16 mouse cellular contexts compared by ENCODE assay signal in the genomic region with DNA sequence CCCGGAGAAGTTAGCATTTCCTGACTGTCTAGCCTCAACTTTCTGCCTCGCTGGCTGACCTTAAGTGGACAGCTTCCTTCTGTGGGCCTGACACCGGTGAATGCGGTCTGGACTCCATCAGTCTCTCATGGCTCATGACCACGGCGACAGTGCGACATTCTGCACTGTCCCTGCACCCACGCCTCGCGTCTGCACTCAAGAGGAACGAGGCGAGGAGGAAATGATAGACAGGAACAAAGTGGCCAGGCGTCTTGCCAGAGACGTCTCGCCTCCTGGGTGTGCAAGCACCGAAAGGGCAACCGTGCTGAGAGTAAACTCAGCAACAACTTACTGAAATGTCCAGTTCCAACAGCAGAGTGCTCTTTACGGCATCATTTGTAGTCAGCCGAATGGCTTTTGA. TPM values are rescaled to one million over a fixed set of nuclear protein-coding genes. Genes with fewer than 3 reads are reported as not detected.
DNase-seq lines count a peak whose midpoint lies in the region; ATAC-seq and TF ChIP-seq lines count a peak whose summit lies in the region.
"Had no signal": no experiment of that assay in that cellular context is flagged by ENCODE, and none has a peak within 500 bp of the region (broad histone marks: within the 10 kb centered on the region; RNA-seq: fewer than 3 reads in every experiment).

No protein-coding gene starts in this region.

- H3K27ac ChIP-seq in lung, embryonic 14.5 days (ENCODE audit: low read depth), result no peak overlapping the region
- H3K27ac ChIP-seq in heart, postnatal 0 days (ENCODE audit: low read depth), result peak overlapping the region; percentile 69
- H3K27ac ChIP-seq in limb, embryonic 15.5 days, result peak overlapping the region; percentile 76; the same call in 1 of the 2 replicates
- H3K27ac ChIP-seq: embryonic facial prominence, embryonic 12.5 days; hindbrain, embryonic 13.5 days had no signal

- no peaks in the 10 kb centered on the region for H3K27me3 ChIP-seq in lung, embryonic 14.5 days (ENCODE audit: insufficient read depth, low read length)
- no peaks in the 10 kb centered on the region for H3K27me3 ChIP-seq in heart, postnatal 0 days (ENCODE audit: control insufficient read depth, insufficient read depth, low read length)
- no peaks in the 10 kb centered on the region for H3K27me3 ChIP-seq in limb, embryonic 15.5 days
- H3K27me3 ChIP-seq: embryonic facial prominence, embryonic 12.5 days; forebrain, embryonic 12.5 days; hindbrain, embryonic 13.5 days had no signal

- peak; percentile 78; the same call in 1 of the 2 replicates for TF ChIP-seq EP300 in heart, postnatal 0 days (IDR thresholded peaks at IDR 0.05; ENCODE audit: low read depth)

- intact Hi-C loops in left cerebral cortex, postnatal 10 days (cut with DNase I), result no loop called here

- peaks cover 69% of the 10 kb centered on the region for H3K36me3 ChIP-seq in lung, embryonic 14.5 days (ENCODE audit: insufficient read depth)
- peaks cover 43% of the 10 kb centered on the region for H3K36me3 ChIP-seq in heart, postnatal 0 days (replicated peaks; ENCODE audit: control insufficient read depth, insufficient read depth, low read length)
- peaks cover 55% of the 10 kb centered on the region for H3K36me3 ChIP-seq in limb, embryonic 15.5 days

- no peak for ATAC-seq in lung, embryonic 14.5 days (ENCODE audit: insufficient read depth)
- ATAC-seq in heart, postnatal 0 days (ENCODE audit: insufficient read depth, low read depth), result peak; percentile 91
- ATAC-seq in limb, embryonic 15.5 days (ENCODE audit: insufficient number of reproducible peaks, low FRiP score, low TSS enrichment, low read depth), result no peak
- ATAC-seq in CD4-positive, CD25-positive, alpha-beta regulatory T cell, adult 4 months, result no peak

- H3K4me2 ChIP-seq in lung, embryonic 14.5 days, result no peak overlapping the region
- peak overlapping the region; percentile 25; the same call in 1 of the 2 replicates for H3K4me2 ChIP-seq in heart, postnatal 0 days (ENCODE audit: low read depth, low read length)
- no peak overlapping the region for H3K4me2 ChIP-seq in limb, embryonic 15.5 days
- H3K4me2 ChIP-seq: embryonic facial prominence, embryonic 12.5 days; forebrain, embryonic 12.5 days; hindbrain, embryonic 13.5 days had no signal

- no peak for TF ChIP-seq CTCF in lung, embryonic 14.5 days (IDR thresholded peaks at IDR 0.05; ENCODE audit: low read depth)
- no peak for TF ChIP-seq CTCF in heart, postnatal 0 days (IDR thresholded peaks at IDR 0.05; ENCODE audit: low read depth)

- H3K9me3 ChIP-seq in lung, embryonic 14.5 days (ENCODE audit: low read depth, low read length), result no peaks in the 10 kb centered on the region
- no peaks in the 10 kb centered on the region for H3K9me3 ChIP-seq in heart, postnatal 0 days (replicated peaks; ENCODE audit: control insufficient read depth, low read length)
- no peaks in the 10 kb centered on the region for H3K9me3 ChIP-seq in limb, embryonic 15.5 days
- H3K9me3 ChIP-seq: embryonic facial prominence, embryonic 12.5 days; forebrain, embryonic 12.5 days; hindbrain, embryonic 13.5 days had no signal

- H3K4me3 ChIP-seq in lung, embryonic 14.5 days (ENCODE audit: low read depth, low read length), result no peak overlapping the region
- no peak overlapping the region for H3K4me3 ChIP-seq in heart, postnatal 0 days (ENCODE audit: low read depth, low read length)
- no peak overlapping the region for H3K4me3 ChIP-seq in limb, embryonic 15.5 days
- H3K4me3 ChIP-seq: embryonic facial prominence, embryonic 12.5 days; forebrain, embryonic 12.5 days; hindbrain, embryonic 13.5 days had no signal

- H3K9ac ChIP-seq in lung, embryonic 14.5 days, result no peak overlapping the region
- no peak overlapping the region for H3K9ac ChIP-seq in heart, postnatal 0 days (replicated peaks; ENCODE audit: low read depth, low read length)
- H3K9ac ChIP-seq in limb, embryonic 15.5 days, result no peak overlapping the region
- H3K9ac ChIP-seq: embryonic facial prominence, embryonic 12.5 days; forebrain, embryonic 12.5 days had no signal

- no peaks in the 10 kb centered on the region for H3K4me1 ChIP-seq in lung, embryonic 14.5 days (ENCODE audit: insufficient read depth)
- H3K4me1 ChIP-seq in heart, postnatal 0 days (ENCODE audit: control insufficient read depth, insufficient read depth), result peaks cover 6% of the 10 kb centered on the region; the same call in 1 of the 2 replicates
- H3K4me1 ChIP-seq in limb, embryonic 15.5 days, result peaks cover 15% of the 10 kb centered on the region; the same call in 1 of the 2 replicates
- H3K4me1 ChIP-seq: embryonic facial prominence, embryonic 12.5 days; forebrain, embryonic 12.5 days; hindbrain, embryonic 13.5 days had no signal

- 73% methylated on average over 19 of the region's 19 CpGs for WGBS in lung, embryonic 14.5 days
- WGBS in heart, postnatal 0 days, result 28% methylated on average over 19 of the region's 19 CpGs
- 63% methylated on average over 19 of the region's 19 CpGs for WGBS in limb, embryonic 15.5 days

- peak; percentile 21 for DNase-seq in lung, embryonic 14.5 days
- no peak for DNase-seq in lung, postnatal 36 days
- DNase-seq in heart, adult 8-10 months (ENCODE audit: low spot score), result peak; percentile 23
- peak; percentile 67 for DNase-seq in heart, postnatal 0 days (ENCODE audit: low spot score)
- DNase-seq in left cerebral cortex, postnatal 10 days (ENCODE audit: extremely low spot score in 1 of 2, low spot score in 2 of 2), result no peak
- DNase-seq: cerebellum, adult 9-10 months; layer of hippocampus, adult 9-11 months had no signal

RNA-seq across cellular contexts. Expression of gene Mtrr, which starts 9.7 kb away (rescaled TPM):
- 21.6 and 23.8 TPM in 2 replicates for polyA plus RNA-seq in lung, embryonic 14.5 days (2014; fragmentation: Nextera tagmentation; extraction: Ambion mirVana)
- total RNA-seq in heart, adult 8-10 months (2022), result 10 to 100 TPM; 16.5 to 20.1 (median 17.2) TPM
- total RNA-seq in heart, postnatal 0 days (2014; rRNA removed; ENCODE audit: low replicate concordance), result 17.1 and 22.3 TPM in 2 replicates
- 12.3 and 12.6 TPM in 2 replicates for polyA plus RNA-seq in heart, postnatal 0 days (2015; fragmentation: Nextera tagmentation; extraction: Ambion mirVana)
- polyA plus RNA-seq in limb, embryonic 15.5 days (2015; fragmentation: Nextera tagmentation; extraction: Ambion mirVana), result 19.0 and 20.3 TPM in 2 replicates
- polyA plus RNA-seq in CD4-positive, CD25-positive, alpha-beta regulatory T cell, adult 4 months (2017; shearing (Covaris generic)), result 10 to 100 TPM; 22.1 to 33.3 TPM
- 10 to 100 TPM in 1 of 2 experiments, 1 to 10 TPM in 1; 9.3 to 11.9 TPM for total RNA-seq in left cerebral cortex, postnatal 10 days (2021)

RNA-seq across cellular contexts. Expression of gene Fastkd3, which starts 9.8 kb away (rescaled TPM):
- polyA plus RNA-seq in lung, embryonic 14.5 days (2014; fragmentation: Nextera tagmentation; extraction: Ambion mirVana), result 39.1 and 41.0 TPM in 2 replicates
- 10 to 100 TPM in 1 of 4 experiments, 1 to 10 TPM in 3; 8.7 to 13.0 (median 9.3) TPM for total RNA-seq in heart, adult 8-10 months (2022)
- 2.4 and 4.1 TPM in 2 replicates for total RNA-seq in heart, postnatal 0 days (2014; rRNA removed; ENCODE audit: low replicate concordance)
- 11.5 and 11.8 TPM in 2 replicates for polyA plus RNA-seq in heart, postnatal 0 days (2015; fragmentation: Nextera tagmentation; extraction: Ambion mirVana)
- 30.1 and 32.2 TPM in 2 replicates for polyA plus RNA-seq in limb, embryonic 15.5 days (2015; fragmentation: Nextera tagmentation; extraction: Ambion mirVana)
- polyA plus RNA-seq in CD4-positive, CD25-positive, alpha-beta regulatory T cell, adult 4 months (2017; shearing (Covaris generic)), result 10 to 100 TPM; 33.1 to 35.6 TPM
- 10 to 100 TPM; 12.4 to 13.2 TPM for total RNA-seq in left cerebral cortex, postnatal 10 days (2021)

RNA-seq across cellular contexts. Expression of gene 1700001L19Rik, which starts 25.0 kb away (rescaled TPM):
- polyA plus RNA-seq in lung, embryonic 14.5 days (2014; fragmentation: Nextera tagmentation; extraction: Ambion mirVana), result 0.65 and 0.83 TPM in 2 replicates
- under 1 TPM in 1 of 4 experiments, not detected in 3; 0.37 TPM for total RNA-seq in heart, adult 8-10 months (2022)
- not detected in 2 replicates for total RNA-seq in heart, postnatal 0 days (2014; rRNA removed; ENCODE audit: low replicate concordance)
- 0.22 and 0.29 TPM in 2 replicates for polyA plus RNA-seq in heart, postnatal 0 days (2015; fragmentation: Nextera tagmentation; extraction: Ambion mirVana)
- polyA plus RNA-seq in limb, embryonic 15.5 days (2015; fragmentation: Nextera tagmentation; extraction: Ambion mirVana), result 0.31 and 0.45 TPM in 2 replicates
- not detected for polyA plus RNA-seq in CD4-positive, CD25-positive, alpha-beta regulatory T cell, adult 4 months (2017; shearing (Covaris generic))
- 10 to 100 TPM; 31.1 to 34.4 TPM for total RNA-seq in left cerebral cortex, postnatal 10 days (2021)
- total RNA-seq: gastrocnemius, adult 18-20 months; megakaryocyte progenitor cell, adult 5-6 weeks; monocyte, adult 5-6 weeks; neutrophil, adult 5-6 weeks had no signal

Comparison
In these comparisons a context has a peak if more than half of its experiments do, and no peak if none do; other contexts are left out.
1. DNase-seq: peak in lung, embryonic 14.5 days (single experiment), heart, adult 8-10 months (single experiment) and heart, postnatal 0 days (single experiment); none in lung, postnatal 36 days (single experiment) and left cerebral cortex, postnatal 10 days (0 of 2).